In genomic region chr1:186721846-186722245, GRCm38 (mm10) we compare ENCODE assay signal across 8 mouse cellular contexts. TPM values are rescaled to one million over a fixed set of nuclear protein-coding genes. Genes with fewer than 3 reads are reported as not detected.
DNase-seq lines count a peak whose midpoint lies in the region; ATAC-seq and TF ChIP-seq lines count a peak whose summit lies in the region.

No protein-coding gene starts in this region.

- no peak overlapping the region for H3K4me3 ChIP-seq in embryonic facial prominence, embryonic 12.5 days
- no peak overlapping the region for H3K4me3 ChIP-seq in kidney, embryonic 14.5 days (ENCODE audit: low read length)
- H3K4me3 ChIP-seq in limb, embryonic 14.5 days (replicated peaks; ENCODE audit: low read length), result no peak overlapping the region
- H3K4me3 ChIP-seq in midbrain, embryonic 16.5 days (ENCODE audit: low read depth, low read length), result no peak overlapping the region
- no peak overlapping the region for H3K4me3 ChIP-seq in spleen, adult 2 months (ENCODE audit: extremely low read depth, insufficient read depth, insufficient read length)

- no peaks in the 10 kb centered on the region for H3K9me3 ChIP-seq in embryonic facial prominence, embryonic 12.5 days
- H3K9me3 ChIP-seq in kidney, embryonic 14.5 days (ENCODE audit: control insufficient read depth, low read length), result no peaks in the 10 kb centered on the region
- H3K9me3 ChIP-seq in limb, embryonic 14.5 days (ENCODE audit: control insufficient read depth, low read length), result no peaks in the 10 kb centered on the region
- no peaks in the 10 kb centered on the region for H3K9me3 ChIP-seq in midbrain, embryonic 16.5 days (replicated peaks; ENCODE audit: control insufficient read depth, low read length, poor library complexity, severe bottlenecking)

- no peaks in the 10 kb centered on the region for H3K4me1 ChIP-seq in embryonic facial prominence, embryonic 12.5 days
- 0 out of 2 replicates have a peak, but pooled peaks cover 1% of the 10 kb centered on the region for H3K4me1 ChIP-seq in kidney, embryonic 14.5 days (ENCODE audit: control insufficient read depth, insufficient read depth, low read length)
- H3K4me1 ChIP-seq in limb, embryonic 14.5 days (ENCODE audit: control insufficient read depth, insufficient read depth, low read length), result peaks cover 7% of the 10 kb centered on the region; the same call in 1 of the 2 replicates
- H3K4me1 ChIP-seq in midbrain, embryonic 16.5 days (ENCODE audit: control insufficient read depth, insufficient read depth, low read length), result peaks cover 2% of the 10 kb centered on the region; the same call in 1 of the 2 replicates
- no peaks in the 10 kb centered on the region for H3K4me1 ChIP-seq in spleen, adult 2 months (ENCODE audit: control insufficient read depth, insufficient read depth, insufficient read length)

- peak; percentile 92 for TF ChIP-seq CTCF in spleen, adult 2 months (IDR thresholded peaks at IDR 0.05; ENCODE audit: extremely low read depth, insufficient read depth, insufficient read length, insufficient replicate concordance)

- H3K9ac ChIP-seq in embryonic facial prominence, embryonic 12.5 days, result no peak overlapping the region
- no peak overlapping the region for H3K9ac ChIP-seq in kidney, embryonic 14.5 days (ENCODE audit: low read depth, low read length)
- H3K9ac ChIP-seq in limb, embryonic 14.5 days (ENCODE audit: low read depth, low read length, severe bottlenecking), result no peak overlapping the region
- no peak overlapping the region for H3K9ac ChIP-seq in midbrain, embryonic 16.5 days (ENCODE audit: low read depth, low read length)

- TF ChIP-seq POLR2A in limb, embryonic 14.5 days (IDR thresholded peaks at IDR 0.05; ENCODE audit: borderline replicate concordance, extremely low read depth, insufficient read depth, insufficient read length), result no peak
- TF ChIP-seq POLR2A in spleen, adult 2 months (IDR thresholded peaks at IDR 0.05; ENCODE audit: low read depth, low read length), result no peak

- DNase-seq in 3T3-L1 (ENCODE audit: low read depth, low spot score), result peak; percentile 91
- DNase-seq in adrenal gland, postnatal 25 days, result peak; percentile 79
- DNase-seq in heart, adult 18-20 months, result peak; percentile 68 to 95
- peak; percentile 73 for DNase-seq in limb, embryonic 14.5 days (ENCODE audit: low spot score)
- DNase-seq in spleen, adult 2 months (ENCODE audit: low read depth in 1 of 2, low spot score in 2 of 2), result peak; percentile 26 to 57

- H3K36me3 ChIP-seq in embryonic facial prominence, embryonic 12.5 days, result peaks cover 20% of the 10 kb centered on the region
- peaks cover 21% of the 10 kb centered on the region for H3K36me3 ChIP-seq in kidney, embryonic 14.5 days (ENCODE audit: control insufficient read depth, insufficient read depth, low read length)
- H3K36me3 ChIP-seq in limb, embryonic 14.5 days (ENCODE audit: control insufficient read depth, insufficient read depth, low read length), result peaks cover 28% of the 10 kb centered on the region
- H3K36me3 ChIP-seq in midbrain, embryonic 16.5 days (ENCODE audit: control insufficient read depth, insufficient read depth, low read length), result 0 out of 2 replicates have a peak, but pooled peaks cover 2% of the 10 kb centered on the region
- peaks cover 9% of the 10 kb centered on the region for H3K36me3 ChIP-seq in spleen, adult 2 months (ENCODE audit: control insufficient read depth, insufficient read depth, low read length)

- H3K27me3 ChIP-seq in embryonic facial prominence, embryonic 12.5 days, result no peaks in the 10 kb centered on the region
- H3K27me3 ChIP-seq in kidney, embryonic 14.5 days (ENCODE audit: control insufficient read depth, insufficient read depth, low read length), result no peaks in the 10 kb centered on the region
- no peaks in the 10 kb centered on the region for H3K27me3 ChIP-seq in limb, embryonic 14.5 days (ENCODE audit: control insufficient read depth, insufficient read depth, low read length)
- H3K27me3 ChIP-seq in midbrain, embryonic 16.5 days (ENCODE audit: control insufficient read depth, insufficient read depth, low read depth, low read length), result no peaks in the 10 kb centered on the region
- H3K27me3 ChIP-seq in spleen, adult 2 months (ENCODE audit: control insufficient read depth, insufficient read depth, low read length), result no peaks in the 10 kb centered on the region

- peak; percentile 67 for ATAC-seq in embryonic facial prominence, embryonic 12.5 days (ENCODE audit: insufficient number of reproducible peaks, insufficient read depth, low FRiP score, low TSS enrichment)
- peak; percentile 67 for ATAC-seq in kidney, embryonic 14.5 days (ENCODE audit: low FRiP score, low TSS enrichment)
- peak; percentile 80 for ATAC-seq in limb, embryonic 14.5 days (ENCODE audit: low FRiP score, low read depth)
- ATAC-seq in midbrain, embryonic 16.5 days, result peak; percentile 67

- H3K27ac ChIP-seq in embryonic facial prominence, embryonic 12.5 days, result no peak overlapping the region
- H3K27ac ChIP-seq in kidney, embryonic 14.5 days (ENCODE audit: low read depth, low read length), result no peak overlapping the region
- no peak overlapping the region for H3K27ac ChIP-seq in limb, embryonic 14.5 days (replicated peaks; ENCODE audit: low read depth, low read length)
- no peak overlapping the region for H3K27ac ChIP-seq in midbrain, embryonic 16.5 days (ENCODE audit: low read length)
- no peak overlapping the region for H3K27ac ChIP-seq in spleen, adult 2 months (ENCODE audit: insufficient read depth, low read length)

- no peak overlapping the region for H3K4me2 ChIP-seq in embryonic facial prominence, embryonic 12.5 days (replicated peaks)
- H3K4me2 ChIP-seq in kidney, embryonic 14.5 days (replicated peaks; ENCODE audit: low read depth, low read length), result no peak overlapping the region
- no peak overlapping the region for H3K4me2 ChIP-seq in limb, embryonic 14.5 days (replicated peaks; ENCODE audit: low read depth, low read length, severe bottlenecking)
- no peak overlapping the region for H3K4me2 ChIP-seq in midbrain, embryonic 16.5 days (ENCODE audit: low read length)

- 28% methylated on average over 12 of the region's 12 CpGs for WGBS in embryonic facial prominence, embryonic 12.5 days
- 32% methylated on average over 12 of the region's 12 CpGs for WGBS in kidney, embryonic 14.5 days
- WGBS in limb, embryonic 14.5 days, result 24% methylated on average over 12 of the region's 12 CpGs
- WGBS in midbrain, embryonic 16.5 days, result 37% methylated on average over 12 of the region's 12 CpGs
- 44% methylated on average over 12 of the region's 12 CpGs for WGBS in spleen, adult 2 months

RNA-seq across cellular contexts. Expression of gene Tgfb2, which starts 16.1 kb away (rescaled TPM):
- total RNA-seq in adrenal gland, postnatal 25 days (2021), result 1.5 and 2.3 TPM in 2 replicates
- polyA plus RNA-seq in embryonic facial prominence, embryonic 12.5 days (2016; fragmentation: Nextera tagmentation; extraction: Ambion mirVana), result 73.6 and 78.6 TPM in 2 replicates
- 1 to 10 TPM; 3.9 to 5.3 TPM for total RNA-seq in heart, adult 18-20 months (2021)
- 13.6 and 15.4 TPM in 2 replicates for polyA plus RNA-seq in kidney, embryonic 14.5 days (2014; fragmentation: Nextera tagmentation; extraction: Ambion mirVana)
- 25.3 and 26.1 TPM in 2 replicates for polyA plus RNA-seq in limb, embryonic 14.5 days (2012; rRNA removed)
- 73.5 and 89.7 TPM in 2 replicates for polyA plus RNA-seq in limb, embryonic 14.5 days (2014; fragmentation: Nextera tagmentation; extraction: Ambion mirVana)
- 14.8 and 20.1 TPM in 2 replicates for polyA plus RNA-seq in midbrain, embryonic 16.5 days (2015; fragmentation: Nextera tagmentation; extraction: Ambion mirVana)
- 0.26 and 0.40 TPM in 2 replicates for polyA plus RNA-seq in spleen, adult 2 months (2012; rRNA removed)

RNA-seq across cellular contexts. Expression of gene Rrp15, which starts 27.3 kb away (rescaled TPM):
- total RNA-seq in adrenal gland, postnatal 25 days (2021), result 24.7 and 25.2 TPM in 2 replicates
- polyA plus RNA-seq in embryonic facial prominence, embryonic 12.5 days (2016; fragmentation: Nextera tagmentation; extraction: Ambion mirVana), result 66.4 and 72.4 TPM in 2 replicates
- 10 to 100 TPM in 1 of 2 experiments, 1 to 10 TPM in 1; 9.6 to 11.0 TPM for total RNA-seq in heart, adult 18-20 months (2021)
- 86.7 and 116 TPM in 2 replicates for polyA plus RNA-seq in kidney, embryonic 14.5 days (2014; fragmentation: Nextera tagmentation; extraction: Ambion mirVana)
- 18.6 and 40.0 TPM in 2 replicates for polyA plus RNA-seq in limb, embryonic 14.5 days (2012; rRNA removed)
- polyA plus RNA-seq in limb, embryonic 14.5 days (2014; fragmentation: Nextera tagmentation; extraction: Ambion mirVana), result 62.6 and 64.8 TPM in 2 replicates
- polyA plus RNA-seq in midbrain, embryonic 16.5 days (2015; fragmentation: Nextera tagmentation; extraction: Ambion mirVana), result 28.2 and 32.0 TPM in 2 replicates
- 2.3 and 2.5 TPM in 2 replicates for polyA plus RNA-seq in spleen, adult 2 months (2012; rRNA removed)

Comparison
In these comparisons a context has a peak if more than half of its experiments do, and no peak if none do; other contexts are left out.
1. RNA of gene Tgfb2, which starts 16.1 kb away (polyA plus RNA-seq): 73.6 to 78.6 TPM in embryonic facial prominence, embryonic 12.5 days, 25.3 to 89.7 TPM in limb, embryonic 14.5 days, 14.8 to 20.1 TPM in midbrain, embryonic 16.5 days and 13.6 to 15.4 TPM in kidney, embryonic 14.5 days; 0.26 to 0.40 TPM in spleen, adult 2 months; every median in the first group is over 10 times any median in the second.
2. Peak in every context shown above with its lines, with median percentiles within 50 percentile points of each other: DNase-seq and ATAC-seq.